Mouse (Mus musculus) midbrain, postnatal 0 days (tissue): ENCODE data around the gene Hagh. TPM values are rescaled to one million over a fixed set of nuclear protein-coding genes. Genes with fewer than 3 reads are reported as not detected.

ENCODE experiments used
- ATAC-seq: fragments of 200-750 bp; cut with Nextera tagmentation; 2 replicates; pipeline ENCODE4 v1.8.0; 2017; ENCODE audit warnings: moderate number of reproducible peaks, mild to moderate bottlenecking, moderate TSS enrichment, moderate library complexity; ENCODE audit not compliant: low FRiP score
- DNase-seq: peaks from one replicate; pipeline ENCODE4 v3.0.0-alpha.2; 2015; ENCODE audit warnings: low spot score
- H3K27ac ChIP-seq: fragments of 300-500 bp; sonication (generic); 2 replicates; pipeline ENCODE4 v1.5.1; 2014; ENCODE audit warnings: low read depth, mild to moderate bottlenecking, low read length, mixed read lengths
- H3K27me3 ChIP-seq: fragments of 300-500 bp; sonication (generic); 2 replicates; pipeline ENCODE4 v1.6.1; 2014; ENCODE audit warnings: low read length, control low read depth, mixed read lengths; ENCODE audit not compliant: insufficient read depth
- H3K36me3 ChIP-seq: fragments of 300-500 bp; sonication (generic); 2 replicates; pipeline ENCODE4 v1.6.1; 2014; ENCODE audit warnings: low read length, control low read depth, mixed read lengths; ENCODE audit not compliant: insufficient read depth
- H3K4me1 ChIP-seq: fragments of 300-500 bp; sonication (generic); 2 replicates; pipeline ENCODE4 v1.6.1; 2014; ENCODE audit warnings: mild to moderate bottlenecking, control low read depth, antibody characterized with exemption, low read length, mixed read lengths; ENCODE audit not compliant: insufficient read depth
- H3K4me2 ChIP-seq: fragments of 300-500 bp; sonication (generic); 2 replicates; pipeline ENCODE4 v1.6.1; 2014; ENCODE audit warnings: low read depth, mild to moderate bottlenecking, low read length, mixed read lengths; ENCODE audit not compliant: poor library complexity, severe bottlenecking
- H3K4me3 ChIP-seq: fragments of 300-500 bp; sonication (generic); 2 replicates; pipeline ENCODE4 v1.5.1; 2014; ENCODE audit warnings: low read depth, mild to moderate bottlenecking, low read length, moderate library complexity
- H3K9ac ChIP-seq: fragments of 300-500 bp; sonication (generic); replicated peaks from 2 replicates; pipeline ENCODE4 v1.6.1; 2014; ENCODE audit warnings: mild to moderate bottlenecking, low read length, moderate library complexity, mixed read lengths; ENCODE audit not compliant: poor library complexity, severe bottlenecking
- H3K9me3 ChIP-seq: fragments of 300-500 bp; sonication (generic); 2 replicates; pipeline ENCODE4 v1.6.1; 2016; ENCODE audit warnings: low read length, control low read depth
- CTCF ChIP-seq: IDR thresholded peaks from 2 replicates; pipeline ENCODE4 v1.5.1; 2016; ENCODE audit warnings: antibody characterized with exemption, mild to moderate bottlenecking
- WGBS: fragments of 180-500 bp; shearing (Covaris S2); extraction: QIAGEN DNeasy Blood & Tissue Kit; methylation state at CpG from one replicate; pipeline ENCODE4 v1.1.7; 2014; 5-methylcytosine and 5-hydroxymethylcytosine counted together
- polyA plus RNA-seq: library from polyadenylated mRNA; unstranded; fragments of >200 nt; fragmentation: Nextera tagmentation; extraction: Ambion mirVana; gene quantifications from 2 replicates; pipeline ENCODE4 v1.2.1, GENCODE M21; 2015
- total RNA-seq: library from RNA; depleted of rRNA; stranded (reverse); fragments of >200 nt; gene quantifications from 2 replicates; pipeline ENCODE4 v1.2.3, GENCODE M21; 2014

Gene Hagh
- total and polyA plus RNA-seq, 2 experiments from 2014 or later: 74.0 to 119 TPM

- H3K27me3 ChIP-seq: no peaks in the 10 kb centered on the region
- H3K4me1 ChIP-seq: no peaks in the 10 kb centered on the region
- 68% methylated on average over 10 of the region's 10 CpGs for WGBS
- H3K9me3 ChIP-seq: no peaks in the 10 kb centered on the region
- H3K4me3 ChIP-seq: no peak overlapping the region
- H3K4me2 ChIP-seq: no peak overlapping the region
- DNase-seq: no peak
- H3K9ac ChIP-seq: no peak overlapping the region
- no peaks in the 10 kb centered on the region; the same call in 1 of the 2 replicates for H3K36me3 ChIP-seq
- no peak for TF ChIP-seq CTCF
- ATAC-seq: no peak
- H3K27ac ChIP-seq: no peak overlapping the region
Measured at GRCm38 (mm10) chr17:24877336-24878116, 37.6 kb downstream of the Hagh start.

GRCm38 (mm10) chr17:24878117-24878397 is 38.1 kb downstream of the Hagh start:
- TF ChIP-seq CTCF: no peak
- H3K36me3 ChIP-seq: peaks cover 5% of the 10 kb centered on the region
- ATAC-seq (no peak), DNase-seq (no peak)
- H3K27ac ChIP-seq: no peak overlapping the region
- WGBS: 39% methylated on average over 5 of the region's 5 CpGs
- no peak overlapping the region for H3K4me2 ChIP-seq
- no peaks in the 10 kb centered on the region for H3K4me1 ChIP-seq
- H3K27me3 ChIP-seq: no peaks in the 10 kb centered on the region
- no peak overlapping the region for H3K9ac ChIP-seq
- no peaks in the 10 kb centered on the region for H3K9me3 ChIP-seq
- H3K4me3 ChIP-seq: no peak overlapping the region

GRCm38 (mm10) chr17:24878531-24878930 is 38.6 kb downstream of the Hagh start:
- H3K4me3 ChIP-seq: no peak overlapping the region
- no peak overlapping the region for H3K9ac ChIP-seq
- no peak overlapping the region for H3K4me2 ChIP-seq
- H3K36me3 ChIP-seq: peaks cover 9% of the 10 kb centered on the region
- WGBS: 65% methylated on average over 8 of the region's 8 CpGs
- no peak overlapping the region for H3K27ac ChIP-seq
- DNase-seq: no peak
- H3K27me3 ChIP-seq: no peaks in the 10 kb centered on the region
- no peak for ATAC-seq
- H3K9me3 ChIP-seq: no peaks in the 10 kb centered on the region
- no peak for TF ChIP-seq CTCF
- H3K4me1 ChIP-seq: no peaks in the 10 kb centered on the region

DNA sequence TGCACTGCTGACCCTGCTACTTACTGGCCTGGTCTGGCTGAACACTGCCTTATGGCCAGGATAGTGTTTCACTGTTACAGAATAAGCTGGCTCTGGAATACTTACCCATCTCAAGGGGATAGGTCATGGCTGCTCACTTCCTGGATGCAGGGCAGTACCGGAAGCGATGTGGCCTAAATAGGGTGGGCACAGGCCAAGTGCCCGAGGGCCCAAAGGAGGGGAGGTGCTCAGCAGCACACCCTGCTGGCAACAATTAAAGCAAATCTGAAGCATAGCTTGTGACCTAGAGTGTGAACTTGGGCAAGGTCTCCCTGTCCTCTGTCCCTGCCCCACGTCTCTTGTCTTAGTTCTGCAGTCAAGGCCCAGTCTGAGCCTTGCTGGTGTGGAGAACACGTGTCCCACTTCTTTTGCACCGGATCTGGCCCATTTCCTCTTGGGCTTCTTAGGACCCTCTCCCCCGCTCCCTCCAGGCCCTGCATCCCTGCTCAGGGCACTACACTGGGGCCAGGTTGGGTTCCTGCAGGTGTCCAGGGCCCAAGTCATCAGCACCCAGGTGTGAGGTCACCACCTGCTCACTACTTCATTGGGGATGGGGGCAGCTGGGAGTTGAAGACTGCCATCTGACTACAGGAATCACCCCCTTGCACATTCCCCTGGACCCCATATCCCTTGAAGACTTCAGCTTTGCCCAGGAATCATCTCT is 41.9 kb downstream of the Hagh start:
- H3K27ac ChIP-seq: no peak overlapping the region
- H3K4me2 ChIP-seq: no peak overlapping the region
- no peak for ATAC-seq
- peak; percentile 22 for DNase-seq
- H3K4me1 ChIP-seq: peaks cover 4% of the 10 kb centered on the region; the same call in 1 of the 2 replicates
- 47% methylated on average over 7 of the region's 7 CpGs for WGBS
- H3K9me3 ChIP-seq: no peaks in the 10 kb centered on the region
- H3K27me3 ChIP-seq: no peaks in the 10 kb centered on the region
- peaks cover 12% of the 10 kb centered on the region for H3K36me3 ChIP-seq
- H3K9ac ChIP-seq: no peak overlapping the region
- peak; percentile 60 for TF ChIP-seq CTCF
- no peak overlapping the region for H3K4me3 ChIP-seq

DNA sequence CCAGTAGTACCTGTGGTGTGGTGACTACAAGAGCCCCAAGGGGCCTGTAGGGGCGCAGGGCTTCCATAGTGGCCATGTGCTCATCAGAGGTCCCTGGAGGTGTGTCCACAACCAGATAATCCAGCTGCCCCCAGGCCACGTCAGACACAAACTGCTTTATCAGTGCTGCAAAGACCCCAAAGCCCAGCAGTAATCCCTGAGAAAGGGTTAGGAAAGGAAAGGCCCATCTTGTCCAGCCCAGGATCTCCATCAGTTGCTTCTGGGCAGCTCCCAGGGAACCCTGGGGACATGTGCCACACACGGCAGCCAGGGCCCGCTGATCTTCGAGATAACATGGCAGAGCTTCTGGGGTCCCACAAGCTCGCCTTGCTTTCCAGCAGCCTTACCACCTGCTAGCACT is 44.4 kb downstream of the Hagh start:
- H3K9me3 ChIP-seq: no peaks in the 10 kb centered on the region
- H3K9ac ChIP-seq: no peak overlapping the region
- no peak overlapping the region for H3K27ac ChIP-seq
- 85% methylated on average over 6 of the region's 6 CpGs for WGBS
- peaks cover 18% of the 10 kb centered on the region for H3K36me3 ChIP-seq
- TF ChIP-seq CTCF: no peak
- DNase-seq: no peak
- no peak overlapping the region for H3K4me2 ChIP-seq
- no peak for ATAC-seq
- H3K27me3 ChIP-seq: no peaks in the 10 kb centered on the region
- H3K4me3 ChIP-seq: no peak overlapping the region
- H3K4me1 ChIP-seq: peaks cover 13% of the 10 kb centered on the region; the same call in 1 of the 2 replicates
